Mouse (Mus musculus): ENCODE data around the gene Tmem128. TPM values are rescaled to one million over a fixed set of nuclear protein-coding genes. Genes with fewer than 3 reads are reported as not detected.

Tmem128 gene
- 34.0 and 39.3 TPM in 2 replicates for polyA plus RNA-seq (2012)

DNA sequence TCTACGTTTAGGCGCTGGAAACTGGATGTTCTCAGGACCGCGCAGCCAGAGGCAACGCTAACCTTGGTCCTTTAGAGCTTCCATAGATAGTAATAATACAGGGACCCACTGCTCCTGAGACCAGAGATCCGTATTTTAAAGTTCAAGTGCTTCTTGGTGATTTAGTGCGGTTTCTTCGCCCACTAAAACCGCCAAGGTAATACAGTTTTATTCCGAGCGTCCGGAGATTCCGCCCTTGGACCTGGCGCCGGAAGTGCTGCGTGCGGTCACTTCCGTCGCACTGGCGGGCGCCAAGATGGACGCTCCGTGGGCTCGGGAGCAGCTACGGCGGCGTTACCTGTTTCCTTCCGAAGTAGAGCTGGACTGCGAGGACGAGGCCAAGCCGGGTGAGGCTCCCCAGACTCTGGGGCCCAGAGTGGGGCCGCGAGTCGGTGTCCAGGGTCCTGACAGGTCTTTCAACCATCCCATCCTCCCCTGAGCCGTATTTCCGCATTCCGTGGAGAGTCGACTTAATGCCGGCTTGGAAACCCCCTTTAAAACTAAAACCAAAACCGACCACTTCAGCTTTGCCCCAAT is at the start of gene Tmem128:
Gene Tmem128, plus strand, starts transcription at position 79 of the 576 bp plus-strand sequence.
- TF ChIP-seq GATA1 (IDR thresholded peaks at IDR 0.05; ENCODE audit: low read length): no peak

DNA sequence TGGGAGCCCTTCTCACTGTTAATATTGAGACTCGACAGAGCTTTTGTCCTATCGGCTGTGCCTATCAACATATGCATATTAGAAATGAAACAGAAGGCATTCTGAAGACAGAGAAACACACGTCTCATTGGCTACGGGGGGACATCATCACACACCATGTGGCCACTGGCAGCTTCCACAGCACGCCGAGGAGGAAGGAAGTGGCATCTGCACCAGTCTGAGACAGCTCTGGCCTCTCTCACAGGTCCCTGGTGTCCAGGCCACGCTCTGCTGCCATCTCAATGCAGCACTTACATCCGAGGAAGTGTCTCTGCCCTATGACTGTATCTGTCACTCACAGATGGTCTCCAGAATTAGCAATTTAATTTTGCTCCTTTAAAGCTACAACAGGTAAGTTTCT is 48.3 kb upstream of the Tmem128 start:
- TF ChIP-seq GATA1 (IDR thresholded peaks at IDR 0.05; ENCODE audit: low read length): no peak

DNA sequence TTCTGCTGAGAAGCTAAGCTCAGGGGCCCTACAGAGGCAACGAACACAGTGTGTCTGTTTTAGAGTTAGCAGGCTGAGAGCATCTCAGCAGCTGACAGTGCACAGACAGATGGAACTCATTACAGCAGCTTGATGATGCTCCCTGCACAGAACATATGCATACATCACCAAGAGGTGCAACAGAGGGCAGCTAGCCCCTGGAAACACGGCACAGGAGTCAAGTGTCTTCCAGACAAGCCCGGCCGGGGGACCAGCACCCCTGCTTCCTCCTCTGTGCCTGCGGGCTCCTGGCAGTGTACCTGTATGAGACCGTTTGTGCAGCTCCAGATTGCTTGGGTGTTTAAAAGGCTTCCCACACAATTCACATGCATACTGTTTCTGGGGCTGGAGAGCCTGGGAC is 47.0 kb upstream of the Tmem128 start:
- no peak for TF ChIP-seq GATA1 (IDR thresholded peaks at IDR 0.05; ENCODE audit: low read length)

DNA sequence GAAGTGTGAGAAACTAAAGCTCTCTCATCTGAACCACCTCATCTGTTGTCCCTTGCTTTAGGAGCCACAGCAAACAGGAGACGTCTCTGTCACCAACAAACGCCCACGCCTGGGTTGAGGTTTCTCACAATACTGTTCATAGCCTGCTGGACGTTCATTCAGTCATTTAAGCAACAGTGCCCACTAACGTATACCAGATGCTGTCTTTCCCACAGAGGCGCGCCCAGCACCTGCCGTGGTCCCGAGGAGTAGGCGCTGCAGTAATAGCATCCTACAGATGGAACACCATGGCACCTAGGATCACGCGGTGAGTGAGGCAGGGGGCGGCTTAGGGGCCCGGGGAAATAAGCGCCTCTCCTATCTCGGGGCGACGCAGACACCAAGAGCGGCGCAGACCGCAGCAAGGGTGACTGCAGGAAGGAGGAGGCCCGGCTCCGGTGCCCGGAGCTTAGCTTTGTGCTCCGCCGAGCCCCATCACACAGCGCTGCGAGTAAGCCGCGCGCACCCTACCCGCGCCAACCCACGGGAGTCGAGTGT is 40.1 kb upstream of the Tmem128 start:
- TF ChIP-seq GATA1 (IDR thresholded peaks at IDR 0.05; ENCODE audit: low read length): no peak

DNA sequence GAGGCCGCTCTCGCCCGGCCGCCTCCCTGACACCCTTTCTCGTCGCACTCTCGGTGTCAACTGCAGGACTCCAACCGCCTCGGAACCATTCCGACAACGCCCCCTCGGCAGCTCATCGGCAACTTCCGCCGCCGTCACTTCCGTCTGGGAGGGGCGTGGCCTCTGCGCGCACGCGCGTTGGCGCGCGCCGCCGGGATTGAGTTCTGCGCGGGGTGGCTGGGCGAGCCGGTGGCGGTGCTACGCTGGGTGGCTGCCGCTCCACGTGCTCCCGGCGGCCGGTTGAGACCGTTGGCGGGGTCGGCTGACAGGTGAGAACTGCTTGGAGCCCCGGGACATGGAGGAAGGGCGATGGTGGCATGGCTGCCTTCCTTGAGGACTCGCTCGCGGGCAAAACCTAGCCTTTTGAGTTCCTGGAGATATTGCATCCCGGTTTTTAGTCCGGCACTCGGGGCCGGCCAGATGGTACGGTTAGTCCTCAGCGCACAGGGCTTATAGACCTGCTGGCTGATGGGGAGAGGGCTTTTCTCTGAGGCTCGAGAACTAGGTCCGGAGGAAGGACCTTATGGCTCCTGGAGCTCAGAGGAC is 39.6 kb upstream of the Tmem128 start, which contains the start of the genes Zbtb49 and Lyar:
Gene Zbtb49, minus strand, starts transcription at position 130 of the 585 bp plus-strand sequence.
Gene Lyar, plus strand, starts transcription at position 143 of the 585 bp plus-strand sequence.
- no peak for TF ChIP-seq GATA1 (IDR thresholded peaks at IDR 0.05; ENCODE audit: low read length)

DNA sequence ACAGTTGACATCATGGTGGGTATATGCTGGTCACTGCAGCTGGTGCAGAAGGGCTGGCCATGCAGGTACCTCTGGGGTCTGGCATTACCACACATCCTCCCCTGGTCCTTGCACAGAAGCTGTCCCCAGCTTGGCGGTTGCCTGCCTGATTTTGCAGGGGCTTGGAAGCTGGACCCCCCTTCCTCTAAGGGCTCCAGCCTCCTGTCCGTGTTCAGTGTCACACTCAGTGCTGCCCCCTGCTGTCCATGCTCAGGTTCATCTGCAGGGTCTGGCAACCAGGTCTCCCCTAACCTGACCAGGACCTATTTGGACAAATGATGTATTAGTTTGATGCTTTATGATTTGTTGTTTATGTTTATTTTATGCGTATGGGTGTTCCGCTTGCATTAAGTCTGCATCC is 24.6 kb upstream of the Tmem128 start:
- TF ChIP-seq GATA1 (IDR thresholded peaks at IDR 0.05; ENCODE audit: low read length): no peak

DNA sequence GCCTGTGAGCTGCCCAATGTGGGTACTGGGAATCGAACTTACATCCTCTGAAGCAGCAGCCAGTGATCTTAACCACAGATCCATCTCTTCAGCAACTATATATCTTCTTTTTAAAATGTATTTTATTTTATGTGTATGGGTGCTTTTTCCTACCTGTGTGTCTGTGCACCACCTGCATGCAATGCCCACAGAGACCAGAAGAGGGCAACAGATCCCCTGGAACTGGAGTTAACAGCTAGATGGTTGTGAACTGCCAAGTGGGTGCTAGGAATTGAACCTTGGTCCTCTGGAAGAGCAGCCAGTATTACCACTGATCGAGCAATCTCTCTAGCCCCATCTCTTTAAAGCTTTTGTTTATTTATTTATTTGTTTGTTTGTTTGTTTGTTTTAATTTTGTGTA is 23.4 kb upstream of the Tmem128 start:
- no peak for TF ChIP-seq GATA1 (IDR thresholded peaks at IDR 0.05; ENCODE audit: low read length)

DNA sequence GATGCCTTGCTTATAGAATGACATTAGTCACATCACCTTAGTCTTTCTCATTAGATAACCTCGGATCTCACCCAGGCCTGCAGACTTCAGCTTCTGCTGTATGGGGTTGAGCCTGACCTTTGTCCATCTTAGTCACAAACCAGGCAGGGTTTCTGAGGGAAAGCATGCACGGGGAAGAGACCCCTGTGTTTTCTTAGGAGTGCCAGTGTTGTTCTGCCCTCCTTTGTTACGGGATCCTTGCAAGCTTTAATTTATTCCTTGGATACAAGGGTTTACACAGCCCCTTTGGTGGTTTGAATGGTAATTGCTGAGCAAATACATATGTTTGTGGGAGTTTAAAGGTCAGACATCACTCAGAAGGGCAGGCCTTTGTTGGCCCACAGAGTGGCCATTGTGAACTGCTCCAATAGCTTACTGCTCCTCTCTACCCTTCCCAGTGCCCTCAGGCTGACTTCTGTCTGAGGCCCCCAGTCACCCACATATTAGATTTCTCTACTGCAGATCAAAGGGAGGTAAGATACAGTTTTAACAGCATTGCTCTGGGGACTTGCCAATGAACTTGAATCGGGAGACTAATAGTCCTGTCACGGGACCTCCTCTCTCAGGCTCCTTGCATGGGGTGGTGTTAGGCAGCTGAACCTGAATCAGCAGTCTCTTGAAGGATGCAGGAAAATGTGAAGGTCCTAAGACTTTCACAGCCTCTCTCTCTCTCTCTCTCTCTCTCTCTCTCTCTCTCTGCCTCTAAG is 19.1 kb upstream of the Tmem128 start:
- TF ChIP-seq GATA1 (IDR thresholded peaks at IDR 0.05; ENCODE audit: low read length): no peak

DNA sequence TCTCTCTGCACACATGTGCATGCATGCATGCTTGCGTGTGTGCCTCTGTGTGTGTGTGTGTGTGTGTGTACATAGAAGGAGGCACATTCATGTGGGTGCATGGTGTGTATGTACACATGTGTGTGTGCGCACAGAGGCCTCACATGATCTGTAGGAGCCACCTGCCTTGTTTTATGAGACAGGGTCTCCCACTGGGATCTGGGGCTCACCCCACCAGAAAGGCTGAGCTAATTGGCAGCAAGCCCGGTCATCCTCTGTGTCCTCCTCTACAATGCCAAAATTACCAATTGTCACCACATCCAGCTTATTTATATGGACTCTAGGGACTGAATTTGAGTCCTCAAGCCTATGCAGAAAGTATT is 18.5 kb upstream of the Tmem128 start:
- no peak for TF ChIP-seq GATA1 (IDR thresholded peaks at IDR 0.05; ENCODE audit: low read length)

DNA sequence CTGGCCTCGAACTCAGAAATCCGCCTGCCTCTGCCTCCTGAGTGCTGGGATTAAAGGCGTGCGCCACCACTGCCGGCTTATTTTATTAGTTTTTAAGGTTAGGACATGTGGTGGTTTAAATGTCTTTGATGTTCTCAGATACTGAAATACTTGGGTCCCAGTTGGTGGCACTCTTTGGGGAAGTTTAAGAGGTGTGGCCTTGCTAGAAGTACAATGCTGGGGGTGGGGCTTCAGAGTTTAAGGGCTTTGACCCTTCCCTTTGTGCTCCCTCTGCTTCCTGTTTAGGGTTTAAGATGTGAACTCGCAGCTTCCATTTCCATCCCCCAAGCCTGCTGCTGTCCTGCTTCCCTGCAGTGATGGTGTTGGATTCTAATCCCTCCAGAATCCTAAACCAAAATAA is 18.0 kb upstream of the Tmem128 start:
- TF ChIP-seq GATA1 (IDR thresholded peaks at IDR 0.05; ENCODE audit: low read length): no peak

DNA sequence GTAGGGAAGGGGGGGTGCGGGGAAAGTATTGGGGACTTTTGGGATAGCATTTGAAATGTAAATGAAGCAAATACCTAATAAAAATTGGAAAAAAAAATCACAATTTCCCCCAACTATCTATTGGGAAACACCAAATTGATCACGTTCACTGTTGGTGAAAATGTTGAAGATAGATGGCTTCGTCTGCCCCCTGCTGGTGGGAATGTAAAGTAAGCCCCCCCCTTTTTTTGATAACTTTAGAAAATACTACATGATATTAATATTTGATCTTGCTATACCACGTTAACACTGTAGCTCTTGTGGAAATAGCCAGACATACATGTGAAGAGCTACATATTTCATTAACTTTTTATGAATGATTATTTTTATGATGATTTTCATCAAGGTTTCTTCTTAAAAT is 4.8 kb upstream of the Tmem128 start:
- TF ChIP-seq GATA1 (IDR thresholded peaks at IDR 0.05; ENCODE audit: low read length): no peak

DNA sequence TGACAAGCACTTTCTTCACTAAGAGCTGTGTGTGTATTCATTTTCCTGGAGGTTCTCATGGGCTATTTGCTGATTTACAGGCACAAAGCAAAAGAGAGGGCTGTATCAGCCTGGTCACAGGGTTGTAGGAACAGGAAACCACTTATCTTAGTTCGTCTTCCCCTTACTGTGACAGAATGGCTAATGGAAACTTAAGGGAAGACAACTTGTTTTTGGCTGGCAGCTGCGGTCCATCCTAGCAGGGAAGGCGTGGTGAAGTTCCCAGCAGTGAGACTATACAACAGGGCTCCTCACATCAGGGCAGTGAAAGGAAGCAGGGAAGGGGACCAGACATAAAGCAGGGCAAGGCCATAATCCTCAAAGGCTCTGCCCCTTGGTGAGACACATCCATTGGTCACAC is 4.3 kb upstream of the Tmem128 start:
- TF ChIP-seq GATA1 (IDR thresholded peaks at IDR 0.05; ENCODE audit: low read length): no peak

DNA sequence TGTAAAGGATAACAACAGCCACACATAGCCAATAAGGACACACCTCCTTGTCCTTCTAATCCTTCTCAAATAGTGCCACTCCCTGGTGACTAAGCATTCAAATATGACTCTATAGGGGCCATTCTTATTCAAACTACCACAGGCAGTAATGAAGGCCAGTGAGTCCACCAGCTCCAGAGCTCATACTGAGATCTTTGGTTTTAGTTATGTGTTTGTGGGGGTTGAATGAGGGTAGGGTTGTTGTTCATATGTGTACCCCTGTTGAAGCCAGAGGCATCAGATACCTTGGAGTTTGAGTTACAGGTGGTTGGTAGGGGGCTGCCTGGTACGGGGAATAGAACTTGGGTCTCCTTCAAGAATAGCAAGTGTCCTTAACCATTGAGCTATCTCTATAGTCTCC is 3.4 kb upstream of the Tmem128 start:
- no peak for TF ChIP-seq GATA1 (IDR thresholded peaks at IDR 0.05; ENCODE audit: low read length)

DNA sequence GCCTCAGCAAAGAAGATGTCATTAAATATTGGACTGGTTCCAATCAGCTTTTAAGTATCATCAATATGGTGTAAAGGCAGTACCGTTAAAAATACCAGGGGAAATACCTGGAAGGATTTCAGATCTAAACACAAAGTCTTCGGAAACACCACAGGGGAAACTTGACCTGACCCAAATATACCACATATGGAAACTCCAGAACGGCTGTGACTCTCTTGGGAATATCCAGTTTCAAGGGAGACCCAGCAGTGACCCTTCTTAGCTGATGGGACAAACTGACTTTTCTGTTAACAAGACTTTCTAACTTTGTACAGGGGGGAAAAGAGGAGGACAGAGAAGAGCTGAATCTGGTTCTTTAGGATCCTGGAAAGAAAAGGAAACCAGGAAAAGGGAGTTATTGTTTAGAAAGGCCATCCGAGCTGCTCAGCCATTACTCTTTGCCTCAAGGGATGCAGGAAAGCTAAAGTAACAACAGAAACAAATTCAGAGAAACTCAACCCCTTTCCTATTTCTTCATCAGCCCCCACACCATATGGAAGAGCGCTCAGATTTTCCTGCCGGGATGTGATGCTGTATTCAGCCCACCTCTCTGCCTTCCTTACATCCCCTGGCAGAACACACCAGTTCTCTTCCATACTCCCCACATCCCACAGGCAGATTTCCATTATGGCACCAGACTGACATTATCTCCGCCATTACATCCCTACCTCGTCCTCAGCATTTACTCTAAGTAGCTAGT is 1.8 kb upstream of the Tmem128 start:
- TF ChIP-seq GATA1 (IDR thresholded peaks at IDR 0.05; ENCODE audit: low read length): no peak

DNA sequence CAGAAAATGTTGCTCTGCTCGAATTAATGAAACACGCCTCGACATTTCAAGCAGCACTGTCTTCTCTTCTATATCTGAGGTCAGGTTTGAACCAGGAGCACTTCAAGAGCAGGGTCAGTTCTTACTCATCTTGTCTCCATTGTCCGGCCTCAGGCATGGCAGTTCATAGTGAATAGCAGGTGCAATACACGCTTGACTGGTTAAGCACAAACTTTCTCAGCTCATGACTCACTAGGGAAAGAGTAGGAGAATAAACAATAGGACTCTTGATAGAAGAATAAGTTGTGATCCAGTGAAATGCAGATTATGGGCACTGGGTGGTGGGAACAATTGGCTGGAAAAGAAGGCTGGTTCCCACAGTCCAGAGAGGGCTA is 1.2 kb upstream of the Tmem128 start:
- no peak for TF ChIP-seq GATA1 (IDR thresholded peaks at IDR 0.05; ENCODE audit: low read length)

Data from G1E-ER4 (cell line).